Mouse (Mus musculus): ENCODE measurements around the gene Mark4. TPM values are rescaled to one million over a fixed set of nuclear protein-coding genes. Genes with fewer than 3 reads are reported as not detected.

Gene Mark4
- polyA plus RNA-seq (2015; fragmentation: Illumina TruSeq; extraction: RNeasy Lipid Tissue Mini Kit (QIAGEN cat#74804); ENCODE audit: insufficient read depth, low replicate concordance): 9.6 TPM

DNA sequence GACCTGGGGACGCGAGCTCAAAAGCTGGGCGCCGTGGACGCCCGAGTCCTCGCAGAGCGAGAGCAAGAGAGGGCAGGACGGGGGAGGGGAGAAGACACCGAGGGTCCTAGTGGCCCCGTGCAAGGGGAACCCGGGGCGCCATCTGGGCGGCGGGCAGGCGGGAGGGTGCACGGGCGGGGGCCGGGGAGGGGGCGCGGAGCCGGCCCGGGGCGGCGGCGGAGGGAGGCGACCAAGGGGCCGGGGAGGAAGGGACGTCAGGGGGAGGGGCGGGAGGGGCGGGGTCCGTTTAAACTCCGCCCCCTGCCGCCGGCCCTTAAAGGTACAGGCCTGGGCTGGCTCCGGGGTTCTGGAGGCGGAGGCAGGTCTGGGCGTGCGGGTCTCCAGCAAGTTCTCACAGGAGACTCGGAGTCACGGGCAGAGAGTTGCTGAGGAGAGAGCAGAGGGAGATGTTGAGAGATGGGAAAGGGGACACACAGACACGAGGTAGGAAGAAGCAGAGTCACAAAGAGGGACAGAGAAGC lies at the start of gene Mark4:
Gene Mark4 (minus strand): TSS at position 231 of the 521 bp plus-strand sequence.

DNA sequence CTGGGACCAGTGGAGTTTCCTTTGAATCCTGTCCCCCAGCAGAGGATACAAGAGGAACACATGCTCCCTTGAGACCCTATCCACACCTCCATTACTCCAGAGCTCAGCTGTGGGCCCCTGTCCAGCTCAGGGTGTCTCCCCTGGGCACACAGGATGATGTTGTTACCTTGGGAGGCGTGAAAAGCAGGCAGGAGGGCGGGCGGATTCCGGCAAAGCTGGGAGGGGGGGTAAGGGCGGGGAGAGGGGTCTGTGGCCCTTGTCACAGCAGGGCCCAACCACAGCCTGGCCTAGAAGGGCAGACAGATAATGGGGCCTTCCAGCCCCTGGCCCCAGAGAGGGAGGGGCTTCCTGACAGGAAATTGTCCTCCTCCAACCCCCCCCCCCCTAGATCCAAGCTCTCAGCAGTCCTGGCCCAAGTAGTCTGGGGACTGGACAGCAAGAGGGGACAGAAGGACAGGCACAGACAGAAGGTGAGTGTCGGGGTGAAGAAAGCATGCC lies 4.3 kb upstream of the Mark4 start, which contains the start of gene Exoc3l2:
Gene Exoc3l2 (plus strand): TSS at position 448 of the 498 bp plus-strand sequence.

DNA sequence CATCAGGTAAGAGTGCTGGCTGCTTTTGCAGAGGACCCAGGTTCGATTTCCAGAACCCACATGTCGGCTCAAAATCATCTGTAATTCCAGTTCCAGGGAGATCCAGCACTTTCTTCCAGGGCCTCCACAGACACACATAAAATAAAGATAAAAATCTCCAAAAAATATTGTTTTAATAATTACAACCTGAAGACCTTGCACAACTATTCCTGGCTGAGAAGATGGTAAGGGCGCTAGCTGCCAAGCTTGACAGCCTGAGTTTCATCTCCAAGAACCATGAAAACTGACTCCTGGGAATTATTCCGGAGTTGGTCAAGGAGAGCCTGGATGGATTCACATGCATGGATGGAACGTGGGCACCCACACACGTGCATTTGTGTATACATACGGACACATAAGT lies 54.1 kb downstream of the Mark4 start, which contains the start of gene Ckm:
Gene Ckm (plus strand): TSS at position 301 of the 400 bp plus-strand sequence.

DNA sequence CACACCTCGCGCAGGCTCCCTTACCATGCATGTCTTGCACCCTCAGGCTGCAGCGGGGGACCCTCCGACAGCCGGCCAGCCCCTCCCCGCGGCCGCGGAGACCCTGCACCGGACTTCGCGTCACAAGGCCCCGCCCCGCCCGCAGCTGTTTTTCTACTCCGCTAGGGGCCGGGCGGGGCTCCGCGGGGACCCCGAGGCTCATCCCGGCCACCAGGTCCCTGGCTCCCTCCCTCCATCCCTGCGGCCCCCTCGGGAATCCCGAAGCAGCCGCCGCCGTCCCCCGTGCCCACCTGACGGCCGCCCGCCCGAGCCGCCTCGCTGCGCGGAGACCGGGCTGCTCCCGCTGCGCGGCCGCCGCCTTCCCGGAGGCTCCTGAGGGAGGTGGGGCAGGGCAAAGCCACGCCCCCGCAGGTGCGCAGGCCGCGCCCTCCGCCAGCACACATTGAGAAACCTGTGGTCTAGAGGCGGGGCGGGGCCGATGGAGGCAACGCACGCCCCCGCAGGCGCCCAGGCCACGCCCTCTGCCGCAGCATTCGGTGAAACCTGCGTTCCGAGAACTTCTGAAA lies 54.8 kb downstream of the Mark4 start, which contains the start of gene Klc3:
Gene Klc3 (minus strand): TSS at position 374 of the 566 bp plus-strand sequence.

DNA sequence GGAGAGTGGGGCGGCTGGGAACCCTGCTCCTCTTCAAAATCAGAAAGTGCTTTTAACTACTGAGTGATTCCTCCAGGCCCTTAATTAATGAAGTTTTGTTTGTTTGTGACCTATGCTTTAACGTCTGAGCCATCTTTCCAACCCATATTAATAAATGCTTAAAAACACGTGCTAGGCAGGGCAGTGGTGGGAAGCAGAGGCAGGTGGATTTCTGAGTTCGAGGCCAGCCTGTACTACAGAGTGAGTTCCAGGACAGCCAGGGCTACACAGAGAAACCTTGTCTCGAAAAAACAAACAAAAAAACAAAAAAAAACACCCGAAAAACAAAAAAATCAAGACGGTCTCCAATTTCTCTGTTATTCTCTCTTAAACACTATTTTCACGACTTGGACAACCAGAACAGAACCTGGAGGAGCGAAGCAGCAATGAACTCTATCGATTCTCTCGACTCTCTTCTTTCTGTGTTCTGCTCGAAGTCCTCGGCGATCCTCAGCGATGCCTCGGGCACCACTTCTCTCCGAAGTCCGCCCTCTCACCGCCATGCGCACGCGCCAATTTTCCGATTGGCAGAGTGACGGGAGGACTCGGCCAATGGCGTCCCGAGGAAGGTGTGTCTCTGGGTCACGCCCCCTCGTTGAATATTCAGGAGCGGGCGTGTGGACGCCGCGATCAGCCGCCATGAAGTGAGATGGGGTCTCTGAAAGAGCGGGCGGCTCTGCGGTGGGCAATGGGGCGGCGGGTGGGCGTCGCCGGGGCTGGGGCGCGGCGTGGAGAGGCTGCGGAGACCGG lies 77.0 kb downstream of the Mark4 start, which contains the start of gene Ercc2:
Gene Ercc2 (plus strand): TSS at position 634 of the 789 bp plus-strand sequence.

Other genes with a start within 250 kb of the Mark4 start
- 4.4 TPM for gene Gpr4, start 246.3 kb downstream of the Mark4 start, polyA plus RNA-seq (2015; fragmentation: Illumina TruSeq; extraction: RNeasy Lipid Tissue Mini Kit (QIAGEN cat#74804); ENCODE audit: insufficient read depth, low replicate concordance)
- 17.4 TPM for gene Opa3, start 230.5 kb downstream of the Mark4 start, polyA plus RNA-seq (2015; fragmentation: Illumina TruSeq; extraction: RNeasy Lipid Tissue Mini Kit (QIAGEN cat#74804); ENCODE audit: insufficient read depth, low replicate concordance)
- gene Vasp, start 187.0 kb downstream of the Mark4 start, polyA plus RNA-seq (2015; fragmentation: Illumina TruSeq; extraction: RNeasy Lipid Tissue Mini Kit (QIAGEN cat#74804); ENCODE audit: insufficient read depth, low replicate concordance): 295 TPM
- gene Ppm1n, start 178.8 kb downstream of the Mark4 start, polyA plus RNA-seq (2015; fragmentation: Illumina TruSeq; extraction: RNeasy Lipid Tissue Mini Kit (QIAGEN cat#74804); ENCODE audit: insufficient read depth, low replicate concordance): 1.3 TPM
- gene Rtn2, start 176.2 kb downstream of the Mark4 start, polyA plus RNA-seq (2015; fragmentation: Illumina TruSeq; extraction: RNeasy Lipid Tissue Mini Kit (QIAGEN cat#74804); ENCODE audit: insufficient read depth, low replicate concordance): 1.8 TPM
- gene Fosb, start 148.8 kb downstream of the Mark4 start, polyA plus RNA-seq (2015; fragmentation: Illumina TruSeq; extraction: RNeasy Lipid Tissue Mini Kit (QIAGEN cat#74804); ENCODE audit: insufficient read depth, low replicate concordance): 1.4 TPM
- gene Ercc1, start 114.0 kb downstream of the Mark4 start, polyA plus RNA-seq (2015; fragmentation: Illumina TruSeq; extraction: RNeasy Lipid Tissue Mini Kit (QIAGEN cat#74804); ENCODE audit: insufficient read depth, low replicate concordance): 15.9 TPM
- 7.3 TPM for gene Cd3eap, start 99.3 kb downstream of the Mark4 start, polyA plus RNA-seq (2015; fragmentation: Illumina TruSeq; extraction: RNeasy Lipid Tissue Mini Kit (QIAGEN cat#74804); ENCODE audit: insufficient read depth, low replicate concordance)
- 0.11 TPM for gene Ppp1r13l, start 99.1 kb downstream of the Mark4 start, polyA plus RNA-seq (2015; fragmentation: Illumina TruSeq; extraction: RNeasy Lipid Tissue Mini Kit (QIAGEN cat#74804); ENCODE audit: insufficient read depth, low replicate concordance)
- 21.4 TPM for gene Ercc2, start 76.8 kb downstream of the Mark4 start, polyA plus RNA-seq (2015; fragmentation: Illumina TruSeq; extraction: RNeasy Lipid Tissue Mini Kit (QIAGEN cat#74804); ENCODE audit: insufficient read depth, low replicate concordance)
- not detected for gene Klc3, start 54.7 kb downstream of the Mark4 start, polyA plus RNA-seq (2015; fragmentation: Illumina TruSeq; extraction: RNeasy Lipid Tissue Mini Kit (QIAGEN cat#74804); ENCODE audit: insufficient read depth, low replicate concordance)
- not detected for gene Ckm, start 54.0 kb downstream of the Mark4 start, polyA plus RNA-seq (2015; fragmentation: Illumina TruSeq; extraction: RNeasy Lipid Tissue Mini Kit (QIAGEN cat#74804); ENCODE audit: insufficient read depth, low replicate concordance)
- 2.4 TPM for gene Exoc3l2, start 4.5 kb upstream of the Mark4 start, polyA plus RNA-seq (2015; fragmentation: Illumina TruSeq; extraction: RNeasy Lipid Tissue Mini Kit (QIAGEN cat#74804); ENCODE audit: insufficient read depth, low replicate concordance)
- 8.9 TPM for gene Bloc1s3, start 49.5 kb upstream of the Mark4 start, polyA plus RNA-seq (2015; fragmentation: Illumina TruSeq; extraction: RNeasy Lipid Tissue Mini Kit (QIAGEN cat#74804); ENCODE audit: insufficient read depth, low replicate concordance)
- gene Trappc6a, start 49.6 kb upstream of the Mark4 start, polyA plus RNA-seq (2015; fragmentation: Illumina TruSeq; extraction: RNeasy Lipid Tissue Mini Kit (QIAGEN cat#74804); ENCODE audit: insufficient read depth, low replicate concordance): 4.6 TPM
- gene Nkpd1, start 59.0 kb upstream of the Mark4 start, polyA plus RNA-seq (2015; fragmentation: Illumina TruSeq; extraction: RNeasy Lipid Tissue Mini Kit (QIAGEN cat#74804); ENCODE audit: insufficient read depth, low replicate concordance): 0.26 TPM
- gene Ppp1r37, start 104.3 kb upstream of the Mark4 start, polyA plus RNA-seq (2015; fragmentation: Illumina TruSeq; extraction: RNeasy Lipid Tissue Mini Kit (QIAGEN cat#74804); ENCODE audit: insufficient read depth, low replicate concordance): 6.9 TPM
- gene Zfp296, start 118.5 kb upstream of the Mark4 start, polyA plus RNA-seq (2015; fragmentation: Illumina TruSeq; extraction: RNeasy Lipid Tissue Mini Kit (QIAGEN cat#74804); ENCODE audit: insufficient read depth, low replicate concordance): 2.5 TPM
- 77.3 TPM for gene Gemin7, start 118.8 kb upstream of the Mark4 start, polyA plus RNA-seq (2015; fragmentation: Illumina TruSeq; extraction: RNeasy Lipid Tissue Mini Kit (QIAGEN cat#74804); ENCODE audit: insufficient read depth, low replicate concordance)
- 39.0 TPM for gene Clasrp, start 145.7 kb upstream of the Mark4 start, polyA plus RNA-seq (2015; fragmentation: Illumina TruSeq; extraction: RNeasy Lipid Tissue Mini Kit (QIAGEN cat#74804); ENCODE audit: insufficient read depth, low replicate concordance)
- 33.2 TPM for gene Relb, start 170.6 kb upstream of the Mark4 start, polyA plus RNA-seq (2015; fragmentation: Illumina TruSeq; extraction: RNeasy Lipid Tissue Mini Kit (QIAGEN cat#74804); ENCODE audit: insufficient read depth, low replicate concordance)
- 90.3 TPM for gene Clptm1, start 206.2 kb upstream of the Mark4 start, polyA plus RNA-seq (2015; fragmentation: Illumina TruSeq; extraction: RNeasy Lipid Tissue Mini Kit (QIAGEN cat#74804); ENCODE audit: insufficient read depth, low replicate concordance)
- 2.6 TPM for gene Apoc2, start 219.1 kb upstream of the Mark4 start, polyA plus RNA-seq (2015; fragmentation: Illumina TruSeq; extraction: RNeasy Lipid Tissue Mini Kit (QIAGEN cat#74804); ENCODE audit: insufficient read depth, low replicate concordance)
- gene Gm44805, start 222.6 kb upstream of the Mark4 start, polyA plus RNA-seq (2015; fragmentation: Illumina TruSeq; extraction: RNeasy Lipid Tissue Mini Kit (QIAGEN cat#74804); ENCODE audit: insufficient read depth, low replicate concordance): not detected
- gene Apoc4, start 222.7 kb upstream of the Mark4 start, polyA plus RNA-seq (2015; fragmentation: Illumina TruSeq; extraction: RNeasy Lipid Tissue Mini Kit (QIAGEN cat#74804); ENCODE audit: insufficient read depth, low replicate concordance): not detected
- 27.6 TPM for gene Apoc1, start 233.8 kb upstream of the Mark4 start, polyA plus RNA-seq (2015; fragmentation: Illumina TruSeq; extraction: RNeasy Lipid Tissue Mini Kit (QIAGEN cat#74804); ENCODE audit: insufficient read depth, low replicate concordance)
- gene Apoe, start 240.4 kb upstream of the Mark4 start, polyA plus RNA-seq (2015; fragmentation: Illumina TruSeq; extraction: RNeasy Lipid Tissue Mini Kit (QIAGEN cat#74804); ENCODE audit: insufficient read depth, low replicate concordance): 297 TPM

Data from spleen, adult 10 weeks (tissue).